Mouse (Mus musculus): ENCODE data around the gene Exph5. TPM values are rescaled to one million over a fixed set of nuclear protein-coding genes. Genes with fewer than 3 reads are reported as not detected.

The Exph5 gene
- polyA plus RNA-seq, 1 experiment from 2014 or later, result 0.36 TPM

- Histone ChIP-seq H3K36me3 (replicated peaks; ENCODE audit: insufficient read depth, low read length) (no peaks in the 10 kb centered on the region), H3K9me3 (ENCODE audit: low read length) (0 out of 2 replicates have a peak, but pooled peaks cover 3% of the 10 kb centered on the region), H3K4me2 (ENCODE audit: low read depth, low read length) (no peak overlapping the region), H3K4me3 (ENCODE audit: low read depth, low read length) (no peak overlapping the region), H3K9ac (replicated peaks) (no peak overlapping the region), H3K4me1 (ENCODE audit: insufficient read depth) (no peaks in the 10 kb centered on the region), H3K27me3 (ENCODE audit: insufficient read depth, low read length) (no peaks in the 10 kb centered on the region), H3K27ac (ENCODE audit: low read depth) (no peak overlapping the region)
- TF ChIP-seq EP300 (IDR thresholded peaks at IDR 0.05; ENCODE audit: low read depth) (no peak), CTCF (IDR thresholded peaks at IDR 0.05; ENCODE audit: low read depth) (no peak)
- DNase-seq, result no peak
- WGBS (ENCODE audit: insufficient replicate concordance), result 68% methylated on average over 6 of the region's 6 CpGs
- no peak for ATAC-seq
Observed at GRCm38 (mm10) chr9:53346402-53346801, 44.9 kb downstream of the Exph5 start.

DNA sequence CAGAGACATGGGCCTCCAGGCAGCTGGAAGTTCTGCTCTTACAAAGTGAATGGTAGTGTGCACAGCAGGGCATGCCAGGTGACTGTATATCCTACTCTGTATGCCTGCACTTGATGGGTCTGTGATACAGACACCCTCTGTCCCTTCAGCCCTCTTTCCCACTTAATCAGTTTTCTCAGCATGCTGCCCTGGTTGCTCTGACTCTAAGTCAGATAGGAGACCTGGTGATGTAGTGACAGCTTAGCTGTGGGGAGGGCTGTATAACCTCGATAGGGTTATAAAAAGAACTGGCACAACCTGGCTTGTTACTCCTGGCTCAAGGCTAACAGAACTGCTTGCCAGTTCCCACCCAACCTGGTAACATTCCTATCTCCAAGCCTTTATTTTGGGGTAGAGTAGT is 47.7 kb downstream of the Exph5 start:
- no peak overlapping the region for H3K9ac ChIP-seq (replicated peaks)
- 0 out of 2 replicates have a peak, but pooled peaks cover 3% of the 10 kb centered on the region for H3K9me3 ChIP-seq (ENCODE audit: low read length)
- no peak for DNase-seq
- no peaks in the 10 kb centered on the region for H3K36me3 ChIP-seq (replicated peaks; ENCODE audit: insufficient read depth, low read length)
- TF ChIP-seq EP300 (IDR thresholded peaks at IDR 0.05; ENCODE audit: low read depth) (no peak), CTCF (IDR thresholded peaks at IDR 0.05; ENCODE audit: low read depth) (no peak)
- ATAC-seq, result no peak
- H3K27ac ChIP-seq (ENCODE audit: low read depth), result no peak overlapping the region
- WGBS (ENCODE audit: insufficient replicate concordance), result 81% methylated on average over 1 of the region's 1 CpGs
- H3K4me1 ChIP-seq (ENCODE audit: insufficient read depth), result no peaks in the 10 kb centered on the region; the same call in 1 of the 2 replicates
- H3K4me2 ChIP-seq (ENCODE audit: low read depth, low read length), result no peak overlapping the region
- no peak overlapping the region for H3K4me3 ChIP-seq (ENCODE audit: low read depth, low read length)
- H3K27me3 ChIP-seq (ENCODE audit: insufficient read depth, low read length), result no peaks in the 10 kb centered on the region

GRCm38 (mm10) chr9:53350331-53350730 is 48.9 kb downstream of the Exph5 start:
- H3K27ac ChIP-seq (ENCODE audit: low read depth), result no peak overlapping the region
- no peak overlapping the region for H3K4me2 ChIP-seq (ENCODE audit: low read depth, low read length)
- H3K9ac ChIP-seq (replicated peaks), result no peak overlapping the region
- no peaks in the 10 kb centered on the region; the same call in 1 of the 2 replicates for H3K4me1 ChIP-seq (ENCODE audit: insufficient read depth)
- ATAC-seq (no peak), DNase-seq (no peak)
- TF ChIP-seq EP300 (IDR thresholded peaks at IDR 0.05; ENCODE audit: low read depth) (no peak), CTCF (IDR thresholded peaks at IDR 0.05; ENCODE audit: low read depth) (no peak)
- no peak overlapping the region for H3K4me3 ChIP-seq (ENCODE audit: low read depth, low read length)
- no peaks in the 10 kb centered on the region for H3K27me3 ChIP-seq (ENCODE audit: insufficient read depth, low read length)
- WGBS (ENCODE audit: insufficient replicate concordance), result 74% methylated on average over 2 of the region's 2 CpGs
- H3K9me3 ChIP-seq (ENCODE audit: low read length), result 0 out of 2 replicates have a peak, but pooled peaks cover 3% of the 10 kb centered on the region
- no peaks in the 10 kb centered on the region for H3K36me3 ChIP-seq (replicated peaks; ENCODE audit: insufficient read depth, low read length)

GRCm38 (mm10) chr9:53351899-53352298 is 50.4 kb downstream of the Exph5 start:
- TF ChIP-seq CTCF (IDR thresholded peaks at IDR 0.05; ENCODE audit: low read depth) (no peak), EP300 (IDR thresholded peaks at IDR 0.05; ENCODE audit: low read depth) (no peak)

GRCm38 (mm10) chr9:53353161-53353560 is 51.7 kb downstream of the Exph5 start:
- Histone ChIP-seq H3K4me1 (ENCODE audit: insufficient read depth) (no peaks in the 10 kb centered on the region; the same call in 1 of the 2 replicates), H3K9ac (replicated peaks) (no peak overlapping the region), H3K4me3 (ENCODE audit: low read depth, low read length) (no peak overlapping the region), H3K4me2 (ENCODE audit: low read depth, low read length) (no peak overlapping the region), H3K9me3 (ENCODE audit: low read length) (0 out of 2 replicates have a peak, but pooled peaks cover 3% of the 10 kb centered on the region), H3K36me3 (replicated peaks; ENCODE audit: insufficient read depth, low read length) (no peaks in the 10 kb centered on the region), H3K27me3 (ENCODE audit: insufficient read depth, low read length) (no peaks in the 10 kb centered on the region), H3K27ac (ENCODE audit: low read depth) (no peak overlapping the region)
- TF ChIP-seq EP300 (IDR thresholded peaks at IDR 0.05; ENCODE audit: low read depth), result no peak
- TF ChIP-seq CTCF (IDR thresholded peaks at IDR 0.05; ENCODE audit: low read depth), result no peak
- 87% methylated on average over 5 of the region's 5 CpGs for WGBS (ENCODE audit: insufficient replicate concordance)
- ATAC-seq (no peak), DNase-seq (no peak)

More at GRCm38 (mm10) chr9:53351899-53352298, 50.4 kb downstream of the Exph5 start:
- Histone ChIP-seq H3K4me2 (ENCODE audit: low read depth, low read length) (no peak overlapping the region), H3K4me1 (ENCODE audit: insufficient read depth) (no peaks in the 10 kb centered on the region; the same call in 1 of the 2 replicates), H3K36me3 (replicated peaks; ENCODE audit: insufficient read depth, low read length) (no peaks in the 10 kb centered on the region), H3K4me3 (ENCODE audit: low read depth, low read length) (no peak overlapping the region), H3K27ac (ENCODE audit: low read depth) (no peak overlapping the region), H3K9me3 (ENCODE audit: low read length) (0 out of 2 replicates have a peak, but pooled peaks cover 3% of the 10 kb centered on the region), H3K9ac (replicated peaks) (no peak overlapping the region), H3K27me3 (ENCODE audit: insufficient read depth, low read length) (no peaks in the 10 kb centered on the region)
- ATAC-seq, result no peak
- DNase-seq, result no peak
- 82% methylated on average over 6 of the region's 6 CpGs for WGBS (ENCODE audit: insufficient replicate concordance)

DNA sequence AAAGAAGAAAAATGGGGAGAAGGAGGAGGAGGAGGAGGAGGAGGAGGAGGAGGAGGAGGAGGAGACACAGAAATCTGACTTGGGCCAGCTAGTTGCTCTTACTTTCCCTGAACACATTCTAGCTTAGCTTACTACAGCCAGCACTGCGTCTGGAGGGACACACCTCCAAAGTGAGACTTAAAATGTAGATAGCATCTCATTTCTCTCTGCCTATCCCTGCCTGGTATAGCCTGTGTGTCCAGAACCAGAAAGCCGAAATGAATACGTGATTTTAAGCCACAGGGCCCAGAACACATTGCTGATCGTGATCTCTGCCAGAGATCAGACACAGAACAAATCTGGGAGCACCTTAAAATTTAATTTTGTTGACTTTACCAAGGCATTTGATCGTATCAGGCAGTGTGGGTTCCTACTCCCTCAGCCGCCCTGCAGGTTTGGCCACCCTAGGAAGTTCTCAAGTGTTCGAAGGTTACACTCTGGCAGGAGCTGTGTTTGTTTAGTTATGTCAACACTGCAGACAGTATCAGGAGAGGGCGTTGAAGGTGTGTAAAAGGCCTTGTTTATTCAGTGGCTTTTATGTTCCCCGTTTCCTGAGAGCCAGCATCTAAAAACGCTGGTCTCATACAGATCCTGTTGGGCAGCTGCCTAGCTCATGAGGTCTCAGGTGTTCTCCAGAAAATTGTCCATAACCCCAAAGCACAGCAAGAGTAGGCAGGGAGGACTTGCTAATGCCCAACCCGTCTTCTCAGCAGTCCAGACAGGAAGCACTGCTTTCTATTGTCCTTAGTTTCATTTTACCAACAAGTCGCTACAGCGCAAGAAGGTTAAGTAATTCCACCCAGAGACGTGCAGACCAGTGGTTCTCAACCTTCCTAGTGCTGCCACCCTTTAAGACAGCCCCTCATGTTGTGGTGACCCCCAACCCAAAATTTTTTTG is 55.0 kb downstream of the Exph5 start:
- no peaks in the 10 kb centered on the region; the same call in 1 of the 2 replicates for H3K4me1 ChIP-seq (ENCODE audit: insufficient read depth)
- no peaks in the 10 kb centered on the region for H3K36me3 ChIP-seq (replicated peaks; ENCODE audit: insufficient read depth, low read length)
- DNase-seq (peak; percentile 24), ATAC-seq (peak; percentile 97)
- peak overlapping the region; percentile 66 for H3K4me2 ChIP-seq (ENCODE audit: low read depth, low read length)
- no peaks in the 10 kb centered on the region for H3K9me3 ChIP-seq (ENCODE audit: low read length)
- peak overlapping the region; percentile 51 for H3K9ac ChIP-seq (replicated peaks)
- H3K4me3 ChIP-seq (ENCODE audit: low read depth, low read length), result peak overlapping the region; percentile 22
- TF ChIP-seq EP300 (IDR thresholded peaks at IDR 0.05; ENCODE audit: low read depth) (no peak), CTCF (IDR thresholded peaks at IDR 0.05; ENCODE audit: low read depth) (no peak)
- no peaks in the 10 kb centered on the region for H3K27me3 ChIP-seq (ENCODE audit: insufficient read depth, low read length)
- H3K27ac ChIP-seq (ENCODE audit: low read depth), result peak overlapping the region; percentile 90
- WGBS (ENCODE audit: insufficient replicate concordance), result 30% methylated on average over 14 of the region's 14 CpGs
